Mouse (Mus musculus) intestine, embryonic 14.5 days (tissue): ENCODE data around the gene Tbx21. TPM values are rescaled to one million over a fixed set of nuclear protein-coding genes. Genes with fewer than 3 reads are reported as not detected.

Experiments
- ATAC-seq: fragments of 200-750 bp; cut with Nextera tagmentation; replicated peaks from 2 replicates; pipeline ENCODE4 v1.8.0; 2017; ENCODE audit warnings: low read depth, moderate number of reproducible peaks, moderate TSS enrichment, moderate library complexity; ENCODE audit not compliant: low FRiP score, low TSS enrichment
- DNase-seq: peaks from one replicate; pipeline ENCODE4 v3.0.0-alpha.2; 2018; ENCODE audit warnings: low spot score
- H3K27ac ChIP-seq: fragments of 300-500 bp; sonication (generic); 2 replicates; pipeline ENCODE4 v1.5.1; 2014; ENCODE audit warnings: low read depth, mild to moderate bottlenecking, control low read depth
- H3K27me3 ChIP-seq: fragments of 300-500 bp; sonication (generic); replicated peaks from 2 replicates; pipeline ENCODE4 v1.6.1; 2014; ENCODE audit warnings: low read length, control low read depth; ENCODE audit not compliant: control insufficient read depth, insufficient read depth
- H3K36me3 ChIP-seq: fragments of 300-500 bp; sonication (generic); 2 replicates; pipeline ENCODE4 v1.6.1; 2014; ENCODE audit warnings: low read length, control low read depth; ENCODE audit not compliant: control insufficient read depth, insufficient read depth
- H3K4me1 ChIP-seq: fragments of 300-500 bp; sonication (generic); replicated peaks from 2 replicates; pipeline ENCODE4 v1.6.1; 2014; ENCODE audit warnings: low read length, control low read depth, mixed read lengths; ENCODE audit not compliant: control insufficient read depth, insufficient read depth
- H3K4me2 ChIP-seq: fragments of 300-500 bp; sonication (generic); 2 replicates; pipeline ENCODE4 v1.6.1; 2014; ENCODE audit warnings: low read length
- H3K4me3 ChIP-seq: fragments of 300-500 bp; sonication (generic); 2 replicates; pipeline ENCODE4 v1.5.1; 2014; ENCODE audit warnings: low read depth, low read length, control low read depth, mixed read lengths
- H3K9ac ChIP-seq: fragments of 300-500 bp; sonication (generic); 2 replicates; pipeline ENCODE4 v1.6.1; 2014; ENCODE audit warnings: mild to moderate bottlenecking, low read length
- H3K9me3 ChIP-seq: fragments of 300-500 bp; sonication (generic); 2 replicates; pipeline ENCODE4 v1.6.1; 2016; ENCODE audit warnings: low read length, control low read depth; ENCODE audit not compliant: control insufficient read depth
- WGBS: fragments of 180-500 bp; shearing (Covaris S2); extraction: QIAGEN DNeasy Blood & Tissue Kit; methylation state at CpG from one replicate; pipeline ENCODE4 v1.1.7; 2014; 5-methylcytosine and 5-hydroxymethylcytosine counted together
- polyA plus RNA-seq: library from polyadenylated mRNA; unstranded; fragments of >200 nt; fragmentation: Nextera tagmentation; extraction: Ambion mirVana; gene quantifications from 2 replicates; pipeline ENCODE4 v1.2.1, GENCODE M21; 2014

The Tbx21 gene
- polyA plus RNA-seq, 1 experiment from 2014 or later: not detected

DNA sequence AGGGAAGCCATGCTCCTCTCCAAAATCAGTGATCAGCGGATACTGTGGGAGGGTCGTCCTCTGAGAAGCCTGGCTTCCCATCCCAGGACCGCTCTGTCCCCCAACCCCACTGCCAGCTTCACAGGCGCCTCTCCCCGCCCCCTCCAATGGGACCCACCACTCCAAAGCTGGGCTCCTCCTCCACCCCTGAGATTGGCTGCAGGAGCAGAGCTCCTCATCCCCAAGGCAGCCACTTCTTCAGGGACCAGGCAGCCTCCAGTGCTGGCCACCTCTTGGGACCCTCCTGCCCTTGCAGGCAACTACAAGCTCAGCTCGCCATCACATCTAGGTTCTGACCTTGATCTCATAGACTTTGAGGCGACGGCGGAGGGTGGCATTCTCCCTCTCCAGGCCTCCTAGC is 33.9 kb upstream of the Tbx21 start:
- no peak overlapping the region for H3K9ac ChIP-seq
- H3K4me3 ChIP-seq: peak overlapping the region; percentile 49; the same call in 1 of the 2 replicates
- no peak overlapping the region; the same call in 1 of the 2 replicates for H3K27ac ChIP-seq
- H3K4me2 ChIP-seq: peak overlapping the region; percentile 87
- peaks cover 9% of the 10 kb centered on the region; the same call in 1 of the 2 replicates for H3K36me3 ChIP-seq
- WGBS: 35% methylated on average over 9 of the region's 9 CpGs
- H3K9me3 ChIP-seq: no peaks in the 10 kb centered on the region
- DNase-seq (no peak), ATAC-seq (no peak)
- H3K4me1 ChIP-seq: peaks cover 26% of the 10 kb centered on the region
- H3K27me3 ChIP-seq: no peaks in the 10 kb centered on the region

- H3K27ac ChIP-seq: no peak overlapping the region
- DNase-seq (no peak), ATAC-seq (no peak)
- H3K9ac ChIP-seq: no peak overlapping the region
- H3K36me3 ChIP-seq: peaks cover 11% of the 10 kb centered on the region; the same call in 1 of the 2 replicates
- no peaks in the 10 kb centered on the region for H3K27me3 ChIP-seq
- H3K9me3 ChIP-seq: no peaks in the 10 kb centered on the region
- H3K4me2 ChIP-seq: peak overlapping the region; percentile 87
- WGBS: 29% methylated on average over 12 of the region's 12 CpGs
- no peak overlapping the region for H3K4me3 ChIP-seq
- H3K4me1 ChIP-seq: peaks cover 26% of the 10 kb centered on the region
These were observed 33.5 kb upstream of the Tbx21 start for GRCm38 (mm10) chr11:97148591-97148990.

GRCm38 (mm10) chr11:97147333-97147732 is 32.2 kb upstream of the Tbx21 start:
- ATAC-seq: no peak
- Histone ChIP-seq H3K9ac (no peak overlapping the region), H3K36me3 (peaks cover 21% of the 10 kb centered on the region; the same call in 1 of the 2 replicates), H3K27ac (no peak overlapping the region), H3K4me2 (no peak overlapping the region), H3K27me3 (no peaks in the 10 kb centered on the region), H3K9me3 (no peaks in the 10 kb centered on the region), H3K4me3 (no peak overlapping the region), H3K4me1 (peaks cover 18% of the 10 kb centered on the region)
- WGBS: 88% methylated on average over 8 of the region's 8 CpGs
- no peak for DNase-seq

GRCm38 (mm10) chr11:97146724-97147123 is 31.6 kb upstream of the Tbx21 start:
- Histone ChIP-seq H3K4me3 (no peak overlapping the region), H3K36me3 (peaks cover 21% of the 10 kb centered on the region; the same call in 1 of the 2 replicates), H3K27me3 (no peaks in the 10 kb centered on the region), H3K4me2 (no peak overlapping the region), H3K9ac (no peak overlapping the region), H3K4me1 (peaks cover 12% of the 10 kb centered on the region), H3K27ac (no peak overlapping the region), H3K9me3 (no peaks in the 10 kb centered on the region)
- DNase-seq (peak; percentile 96), ATAC-seq (no peak)
- WGBS: 10% methylated on average over 8 of the region's 8 CpGs

GRCm38 (mm10) chr11:97145951-97146350 is 30.8 kb upstream of the Tbx21 start:
- DNase-seq: no peak
- Histone ChIP-seq H3K4me2 (no peak overlapping the region), H3K9ac (no peak overlapping the region), H3K27ac (no peak overlapping the region), H3K27me3 (peaks cover 3% of the 10 kb centered on the region; the same call in 1 of the 2 replicates), H3K9me3 (no peaks in the 10 kb centered on the region), H3K4me1 (peaks cover 12% of the 10 kb centered on the region), H3K36me3 (peaks cover 21% of the 10 kb centered on the region; the same call in 1 of the 2 replicates), H3K4me3 (no peak overlapping the region)
- WGBS: 52% methylated on average over 9 of the region's 9 CpGs
- no peak for ATAC-seq

- H3K4me1 ChIP-seq: peaks cover 12% of the 10 kb centered on the region
- 57% methylated on average over 2 of the region's 2 CpGs for WGBS
- H3K9ac ChIP-seq: no peak overlapping the region
- H3K36me3 ChIP-seq: peaks cover 21% of the 10 kb centered on the region; the same call in 1 of the 2 replicates
- no peak overlapping the region for H3K4me3 ChIP-seq
- H3K4me2 ChIP-seq: no peak overlapping the region
- H3K27ac ChIP-seq: no peak overlapping the region
- DNase-seq (no peak), ATAC-seq (no peak)
- peaks cover 9% of the 10 kb centered on the region for H3K27me3 ChIP-seq
- no peaks in the 10 kb centered on the region for H3K9me3 ChIP-seq
These were observed 30.2 kb upstream of the Tbx21 start for GRCm38 (mm10) chr11:97145320-97145719.

- peaks cover 22% of the 10 kb centered on the region; the same call in 1 of the 2 replicates for H3K36me3 ChIP-seq
- H3K27me3 ChIP-seq: peaks cover 29% of the 10 kb centered on the region
- H3K9ac ChIP-seq: no peak overlapping the region
- 69% methylated on average over 9 of the region's 9 CpGs for WGBS
- H3K4me1 ChIP-seq: peaks cover 7% of the 10 kb centered on the region
- DNase-seq (no peak), ATAC-seq (no peak)
- H3K4me2 ChIP-seq: no peak overlapping the region
- no peak overlapping the region for H3K27ac ChIP-seq
- no peaks in the 10 kb centered on the region for H3K9me3 ChIP-seq
- no peak overlapping the region for H3K4me3 ChIP-seq
These were observed 28.2 kb upstream of the Tbx21 start for GRCm38 (mm10) chr11:97143196-97143900.

GRCm38 (mm10) chr11:97142159-97142608 is 27.1 kb upstream of the Tbx21 start:
- H3K36me3 ChIP-seq: peaks cover 22% of the 10 kb centered on the region; the same call in 1 of the 2 replicates
- peaks cover 37% of the 10 kb centered on the region for H3K27me3 ChIP-seq
- H3K4me2 ChIP-seq: no peak overlapping the region
- no peak overlapping the region for H3K4me3 ChIP-seq
- no peak overlapping the region for H3K9ac ChIP-seq
- H3K4me1 ChIP-seq: peaks cover 7% of the 10 kb centered on the region
- no peak overlapping the region for H3K27ac ChIP-seq
- DNase-seq: no peak
- H3K9me3 ChIP-seq: no peaks in the 10 kb centered on the region
- WGBS: 70% methylated on average over 8 of the region's 8 CpGs
- no peak for ATAC-seq
